Mouse (Mus musculus): ENCODE measurements around the gene Fbxo33. TPM values are rescaled to one million over a fixed set of nuclear protein-coding genes. Genes with fewer than 3 reads are reported as not detected.

The Fbxo33 gene
- total RNA-seq, 2 experiments from 2014 or later, result 7.6 to 9.9 TPM

DNA sequence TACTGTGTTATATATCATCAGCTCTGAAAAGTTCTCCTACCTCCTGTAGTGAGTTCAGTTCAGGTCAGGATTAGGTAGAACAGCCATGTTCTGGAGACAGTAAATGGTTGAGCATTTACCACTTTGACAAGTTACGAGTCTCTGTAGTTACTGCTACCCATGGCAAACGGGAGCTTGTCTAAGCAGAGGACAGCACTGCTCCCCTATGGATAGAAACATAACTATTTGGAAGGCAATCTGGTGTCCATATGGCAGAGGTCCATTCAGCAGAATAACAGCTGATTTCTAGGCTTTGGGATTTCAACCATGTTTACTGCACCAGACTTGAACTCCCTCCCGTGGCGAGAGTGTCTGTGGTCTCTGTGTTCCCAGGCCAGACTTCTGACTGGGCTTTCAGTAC is 23.6 kb downstream of the Fbxo33 start:
- no peak for DNase-seq

DNA sequence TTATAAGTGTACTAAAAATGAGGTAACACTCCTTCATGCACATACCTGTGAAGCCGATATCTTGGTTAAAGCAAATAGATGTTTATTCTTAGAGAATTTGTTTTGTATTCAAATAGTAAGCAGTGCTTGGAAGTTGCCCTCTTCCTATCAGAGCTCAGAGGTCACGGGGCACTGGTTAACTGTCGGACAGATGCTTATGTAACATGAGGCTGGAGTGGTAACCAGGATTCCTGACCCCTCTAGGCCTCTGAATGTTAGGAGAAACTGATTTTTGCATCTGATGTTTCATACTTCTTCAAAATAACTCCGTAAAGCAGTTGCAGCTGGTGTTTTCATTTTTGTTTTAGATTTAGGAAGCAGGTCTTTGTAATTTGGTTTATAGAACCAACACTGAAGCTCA is 24.5 kb downstream of the Fbxo33 start:
- DNase-seq, result no peak

DNA sequence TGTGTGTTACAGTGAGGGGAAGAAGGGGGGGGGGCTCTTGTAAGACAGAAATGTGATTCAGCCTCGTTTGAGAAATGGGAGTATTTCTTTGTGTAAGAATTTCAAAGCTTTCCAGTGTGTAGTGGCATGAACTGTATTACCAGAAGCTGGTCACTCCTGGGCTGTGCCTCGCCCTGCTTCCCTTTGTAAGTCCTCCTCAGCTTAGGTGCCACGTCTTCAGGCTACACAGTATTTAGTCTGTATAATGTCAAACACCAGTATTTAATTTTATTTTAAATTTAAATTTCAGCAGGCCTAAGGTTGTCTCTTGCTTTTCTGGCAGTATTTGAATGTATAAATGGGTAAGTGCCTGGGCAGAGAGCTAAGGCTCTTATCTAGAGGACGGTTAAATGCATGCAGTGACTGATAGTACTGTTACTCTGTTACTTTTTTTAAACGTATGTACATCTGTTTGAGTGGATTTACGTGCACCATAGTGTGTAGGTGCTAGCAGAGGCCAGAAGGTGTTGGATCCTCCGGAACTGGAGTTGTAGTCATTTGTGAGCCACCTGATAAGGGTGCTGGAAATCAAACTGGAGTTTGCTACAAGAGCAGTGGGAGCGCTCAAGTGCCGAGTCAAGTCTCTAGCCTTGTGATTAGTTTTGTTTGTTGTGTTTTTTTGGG is 25.1 kb downstream of the Fbxo33 start:
- no peak for DNase-seq

DNA sequence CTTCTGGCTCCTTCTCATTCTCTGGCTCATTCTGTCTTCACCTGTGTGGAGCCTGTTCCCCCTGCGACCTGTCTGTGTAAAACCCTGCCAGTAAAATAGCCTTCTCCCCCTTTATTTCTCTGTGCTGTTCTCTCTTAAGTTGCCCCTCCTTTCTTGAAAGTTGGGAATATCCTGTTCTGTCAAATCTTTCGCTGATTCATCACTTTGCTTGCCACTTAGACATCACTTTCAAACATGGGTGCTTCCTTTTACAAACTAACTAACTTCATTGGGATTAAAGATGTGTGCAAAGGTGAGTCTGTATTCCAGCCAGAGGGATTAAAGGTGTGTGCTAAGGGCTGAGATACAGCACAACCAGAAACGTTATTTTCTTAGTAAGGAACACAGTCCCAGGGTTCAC is 25.9 kb downstream of the Fbxo33 start:
- no peak for DNase-seq

DNA sequence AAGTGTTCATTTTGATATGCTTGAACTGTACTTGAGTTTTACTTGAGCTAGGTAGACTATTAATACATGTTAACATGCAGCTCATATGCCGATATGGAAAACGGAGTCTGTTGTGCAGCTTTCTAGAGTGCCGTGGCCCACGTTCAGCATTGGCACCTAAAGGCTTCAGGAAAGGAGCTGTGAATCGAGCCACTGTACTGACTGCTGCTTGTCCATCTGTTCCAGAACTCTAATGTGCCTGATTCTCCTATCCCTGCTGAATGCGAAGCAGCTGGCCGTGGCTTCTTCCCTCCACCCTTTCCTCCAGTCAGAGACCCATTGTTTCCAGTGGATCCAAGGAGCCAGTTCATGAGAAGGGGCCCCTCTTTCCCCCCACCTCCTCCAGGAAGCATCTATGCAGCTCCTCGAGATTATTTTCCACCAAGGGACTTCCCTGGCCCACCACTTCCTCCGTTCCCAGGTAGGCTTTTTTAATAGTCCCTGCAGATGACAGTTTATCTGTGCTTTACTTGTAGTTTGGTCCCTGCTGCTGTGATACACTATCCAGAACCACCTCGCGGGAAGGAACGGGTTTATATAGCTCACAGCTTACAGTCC is 31.3 kb downstream of the Fbxo33 start:
- DNase-seq, result no peak

DNA sequence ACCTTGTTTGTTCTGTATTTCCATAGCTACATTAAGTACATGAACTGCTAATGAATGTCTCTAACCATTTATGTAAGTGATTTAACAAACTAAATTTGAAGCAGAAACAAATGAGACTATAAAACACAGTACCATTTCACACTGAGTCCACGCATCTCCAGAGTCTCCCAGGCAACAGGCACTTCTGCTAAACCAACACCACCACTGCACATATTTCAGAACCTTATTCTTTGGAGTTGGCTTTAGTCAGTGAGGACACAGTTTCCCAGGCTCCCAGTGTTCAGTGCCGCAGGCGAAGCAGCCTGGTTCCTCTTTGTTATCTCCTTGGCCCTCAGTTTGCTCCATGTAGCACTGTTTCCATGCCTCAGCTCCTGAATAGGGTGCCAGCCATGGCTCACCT is 41.7 kb downstream of the Fbxo33 start:
- no peak for DNase-seq

DNA sequence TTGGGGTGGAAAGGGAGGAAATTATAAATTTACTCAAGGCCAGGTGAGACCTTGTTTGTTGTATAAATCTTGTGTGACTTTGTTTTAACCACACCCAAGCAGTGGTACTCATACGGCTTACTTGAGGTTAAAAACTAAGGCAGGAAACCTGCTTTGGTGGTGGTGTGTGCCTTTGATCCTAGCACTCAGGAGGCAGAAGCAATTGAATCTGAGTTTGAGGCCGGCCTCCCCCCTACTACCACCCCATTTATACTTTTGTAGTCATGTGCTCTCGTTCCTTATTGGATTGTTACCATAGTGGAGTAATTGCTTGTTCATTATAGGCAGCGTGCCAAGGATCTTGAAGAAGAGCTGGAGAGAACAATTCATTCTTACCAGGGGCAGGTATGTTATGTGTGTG is 49.6 kb downstream of the Fbxo33 start:
- DNase-seq, result no peak

DNA sequence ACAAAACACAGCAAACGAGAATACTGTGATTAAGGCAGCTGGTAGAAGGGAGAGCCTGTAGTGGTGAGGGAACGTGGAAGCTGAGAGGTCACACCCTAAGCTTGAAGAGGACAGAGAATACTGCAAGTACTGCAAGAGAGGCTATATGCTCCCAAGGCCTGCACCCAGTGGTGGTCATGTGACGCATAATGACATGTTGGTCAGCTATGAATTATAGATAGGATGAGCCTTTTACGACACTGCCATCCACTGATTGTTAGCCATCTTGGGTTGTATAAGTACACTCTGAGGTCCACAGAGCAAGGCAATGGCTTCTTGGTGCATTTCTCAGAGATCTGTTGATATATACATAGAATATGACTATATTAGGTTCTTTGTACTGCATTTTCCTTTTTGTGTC is 53.0 kb downstream of the Fbxo33 start:
- no peak for DNase-seq

DNA sequence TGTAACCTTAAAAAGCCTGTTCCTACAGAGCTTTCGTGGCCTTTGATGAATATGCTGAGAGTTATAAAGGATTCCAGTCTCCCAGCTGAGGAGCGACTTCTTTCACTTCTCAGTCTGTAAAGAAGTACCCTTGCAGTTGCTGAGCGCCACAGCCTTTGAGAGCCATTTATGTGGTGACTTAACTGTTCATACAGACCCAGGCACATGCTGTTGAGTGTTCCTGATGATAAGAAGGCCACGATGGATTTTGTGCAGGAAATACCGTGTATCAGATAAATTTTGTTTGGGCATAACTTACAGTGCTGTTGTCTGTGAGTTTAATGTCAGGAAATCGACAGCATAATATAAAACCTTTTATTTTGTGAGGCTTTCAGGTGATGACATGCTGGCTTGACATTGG is 55.0 kb downstream of the Fbxo33 start:
- no peak for DNase-seq

DNA sequence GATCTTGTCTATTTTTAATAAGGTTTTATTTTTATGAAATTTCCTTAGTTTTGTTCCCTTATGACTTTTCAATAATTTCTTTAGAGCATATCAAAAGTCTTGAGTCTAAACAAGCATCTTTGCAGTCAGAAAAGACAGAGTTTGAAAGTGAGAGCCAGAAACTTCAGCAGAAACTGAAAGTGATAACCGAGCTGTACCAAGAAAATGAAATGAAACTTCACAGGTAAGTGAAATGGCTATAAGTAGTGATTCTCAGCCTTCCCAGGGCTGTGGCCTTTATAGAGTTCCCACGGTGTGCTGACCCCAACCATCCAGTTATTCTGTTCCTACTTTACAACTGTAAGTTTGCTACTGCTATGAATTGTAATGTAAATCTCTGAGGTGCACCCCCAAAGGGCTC is 56.7 kb downstream of the Fbxo33 start:
- DNase-seq, result no peak

DNA sequence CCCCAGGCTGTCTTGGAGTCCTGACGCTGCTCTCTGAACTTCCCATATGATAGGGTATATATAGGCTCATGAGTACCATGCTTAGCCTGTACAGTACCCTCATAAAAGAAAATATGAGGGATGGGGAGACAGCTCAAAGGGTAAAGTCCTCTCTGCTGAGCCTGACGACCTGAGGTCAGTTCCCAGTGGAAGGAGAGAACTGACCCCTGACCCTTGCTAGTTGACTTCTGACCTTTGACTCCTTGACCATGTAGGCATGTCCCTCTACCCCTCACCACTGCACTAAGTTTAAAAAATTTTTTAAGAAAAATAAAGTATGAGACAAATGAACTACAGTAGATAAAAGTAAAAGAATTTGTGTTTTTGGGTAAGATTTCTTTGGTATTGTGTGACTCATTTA is 58.4 kb downstream of the Fbxo33 start:
- no peak for DNase-seq

Small RNAs within 50 kb of the gene (microRNA-seq; reads per million reads assigned to microRNA genes)
- 0 reads per million in 2 experiments for gene Gm27284

Other genes starting within 250 kb of the Fbxo33 start
- 10 to 100 TPM; 51.0 to 53.8 TPM for gene Sec23a, start 207.7 kb downstream of the Fbxo33 start, total RNA-seq (2021)
- 1 to 10 TPM; 8.8 to 9.8 TPM for gene Gemin2, start 206.3 kb downstream of the Fbxo33 start, total RNA-seq (2021)
- gene Trappc6b, start 158.3 kb downstream of the Fbxo33 start, total RNA-seq (2021), result 10 to 100 TPM; 56.6 to 63.5 TPM
- 10 to 100 TPM; 38.5 to 40.4 TPM for gene Pnn, start 152.8 kb downstream of the Fbxo33 start, total RNA-seq (2021)
- gene Mia2, start 123.9 kb downstream of the Fbxo33 start, total RNA-seq (2021), result 10 to 100 TPM; 40.6 to 46.0 TPM

All from heart, postnatal 4 days (tissue).